Mouse (Mus musculus) layer of hippocampus, adult 18-20 months (tissue): ENCODE results near the gene Snx33. TPM values are rescaled to one million over a fixed set of nuclear protein-coding genes. Genes with fewer than 3 reads are reported as not detected.

Experiments
- total RNA-seq, 2 experiments: library from RNA; stranded (reverse); gene quantifications; 2 replicates each; pipeline ENCODE4 v1.2.3; 2021

The Snx33 gene
- total RNA-seq, 2 experiments from 2014 or later = 8.5 to 9.3 TPM

Other genes starting within 250 kb of the Snx33 start
- 100 to 1,000 TPM; 261 to 262 TPM for gene Lingo1, start 131.9 kb downstream of the Snx33 start, total RNA-seq
- gene Odf3l1, start 63.7 kb downstream of the Snx33 start, total RNA-seq = not detected
- gene Cspg4, start 63.3 kb downstream of the Snx33 start, total RNA-seq = 10 to 100 TPM; 13.8 to 17.0 TPM
- 10 to 100 TPM; 56.1 to 57.1 TPM for gene Imp3, start 9.1 kb upstream of the Snx33 start, total RNA-seq
- gene Snupn, start 22.5 kb upstream of the Snx33 start, total RNA-seq = 10 to 100 TPM; 16.7 to 19.3 TPM
- 10 to 100 TPM; 29.6 to 31.6 TPM for gene Ptpn9, start 66.6 kb upstream of the Snx33 start, total RNA-seq
- 10 to 100 TPM; 30.8 to 41.1 TPM for gene Sin3a, start 143.7 kb upstream of the Snx33 start, total RNA-seq
- 100 to 1,000 TPM; 127 to 155 TPM for gene Man2c1, start 202.3 kb upstream of the Snx33 start, total RNA-seq
- 1 to 10 TPM; 6.4 to 7.8 TPM for gene Neil1, start 219.9 kb upstream of the Snx33 start, total RNA-seq
- 10 to 100 TPM; 83.8 to 84.6 TPM for gene Commd4, start 230.0 kb upstream of the Snx33 start, total RNA-seq